Mouse (Mus musculus) neural tube, embryonic 14.5 days (tissue): Measurements from ENCODE around the gene Ccdc162. TPM values are rescaled to one million over a fixed set of nuclear protein-coding genes. Genes with fewer than 3 reads are reported as not detected.

ENCODE experiments used
- ATAC-seq: fragments of 200-750 bp; cut with Nextera tagmentation; 2 replicates; pipeline ENCODE4 v1.8.0; 2017; ENCODE audit warnings: low read depth, mild to moderate bottlenecking, moderate TSS enrichment, moderate library complexity
- H3K27ac ChIP-seq: fragments of 300-500 bp; sonication (generic); 2 replicates; pipeline ENCODE4 v1.5.1; 2014; ENCODE audit warnings: low read depth, mild to moderate bottlenecking, control low read depth, low read length, moderate library complexity, mixed read lengths
- H3K27me3 ChIP-seq: fragments of 300-500 bp; sonication (generic); 2 replicates; pipeline ENCODE4 v1.6.1; 2014; ENCODE audit warnings: low read length; ENCODE audit not compliant: control insufficient read depth, insufficient read depth
- H3K36me3 ChIP-seq: fragments of 300-500 bp; sonication (generic); 2 replicates; pipeline ENCODE4 v1.6.1; 2014; ENCODE audit warnings: low read length, mixed read lengths; ENCODE audit not compliant: control insufficient read depth, insufficient read depth
- H3K4me1 ChIP-seq: fragments of 300-500 bp; sonication (generic); 2 replicates; pipeline ENCODE4 v1.6.1; 2014; ENCODE audit warnings: low read length; ENCODE audit not compliant: control insufficient read depth, insufficient read depth
- H3K4me2 ChIP-seq: fragments of 300-500 bp; sonication (generic); 2 replicates; pipeline ENCODE4 v1.6.1; 2014; ENCODE audit warnings: mild to moderate bottlenecking, low read depth, low read length, control low read depth
- H3K4me3 ChIP-seq: fragments of 300-500 bp; sonication (generic); 2 replicates; pipeline ENCODE4 v1.5.1; 2014; ENCODE audit warnings: low read depth, low read length, control low read depth, mixed read lengths
- H3K9ac ChIP-seq: fragments of 300-500 bp; sonication (generic); replicated peaks from 2 replicates; pipeline ENCODE4 v1.6.1; 2014; ENCODE audit warnings: low read depth, mild to moderate bottlenecking, control low read depth, low read length, mixed read lengths
- H3K9me3 ChIP-seq: fragments of 300-500 bp; sonication (generic); 2 replicates; pipeline ENCODE4 v1.6.1; 2016; ENCODE audit warnings: low read length; ENCODE audit not compliant: control insufficient read depth
- WGBS: fragments of 180-500 bp; shearing (Covaris S2); extraction: QIAGEN DNeasy Blood & Tissue Kit; methylation state at CpG from one replicate; pipeline ENCODE4 v1.1.7; 2014; 5-methylcytosine and 5-hydroxymethylcytosine counted together
- microRNA-seq: library from miRNA; unstranded; fragments of <30 nt; microRNA quantifications from one replicate; pipeline ENCODE4, GENCODE M21; 2016
- polyA plus RNA-seq: library from polyadenylated mRNA; unstranded; fragments of >200 nt; fragmentation: Nextera tagmentation; extraction: Ambion mirVana; gene quantifications from 2 replicates; pipeline ENCODE4 v1.2.1, GENCODE M21; 2014

The Ccdc162 gene
- polyA plus RNA-seq, 1 experiment from 2014 or later = 2.6 TPM

DNA sequence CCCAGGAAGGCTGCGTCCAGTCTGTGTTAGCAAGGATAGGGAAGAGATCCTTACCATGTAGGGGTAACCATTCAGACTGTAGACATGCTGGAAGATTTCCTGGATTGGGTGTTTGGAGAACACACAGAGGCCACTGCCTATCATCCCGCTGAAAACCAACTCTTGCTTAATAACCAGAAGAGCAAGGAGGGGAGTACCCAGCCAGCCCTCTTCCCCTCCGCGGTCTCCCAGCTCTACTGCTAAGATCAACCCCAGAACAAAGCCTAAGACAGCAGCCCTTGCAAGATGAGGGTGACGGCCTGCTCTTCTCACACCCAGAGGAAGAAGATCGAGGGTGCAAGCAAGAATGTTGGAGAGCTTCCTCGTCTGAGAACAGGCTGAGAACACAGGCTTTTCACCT is 227.6 kb downstream of the Ccdc162 start:
- 45% methylated on average over 7 of the region's 7 CpGs for WGBS
- Histone ChIP-seq H3K4me2 (peak overlapping the region; percentile 89), H3K9ac (peak overlapping the region; percentile 64; the same call in 1 of the 2 replicates), H3K36me3 (peaks cover 15% of the 10 kb centered on the region; the same call in 1 of the 2 replicates), H3K27me3 (no peaks in the 10 kb centered on the region), H3K4me3 (peak overlapping the region; percentile 65; the same call in 1 of the 2 replicates), H3K27ac (no peak overlapping the region), H3K4me1 (peaks cover 3% of the 10 kb centered on the region; the same call in 1 of the 2 replicates), H3K9me3 (no peaks in the 10 kb centered on the region)
- ATAC-seq = no peak

Small RNA genes within 50 kb of the gene (microRNA-seq; reads per million reads assigned to microRNA genes)
- gene Mir3473b = not detected

Other genes with a start within 250 kb of the Ccdc162 start
- 19.8 and 31.9 TPM in 2 replicates for gene Mical1, start 240.3 kb downstream of the Ccdc162 start, polyA plus RNA-seq
- 30.6 and 34.3 TPM in 2 replicates for gene Smpd2, start 226.3 kb downstream of the Ccdc162 start, polyA plus RNA-seq
- 1.7 and 3.5 TPM in 2 replicates for gene Ppil6, start 226.2 kb downstream of the Ccdc162 start, polyA plus RNA-seq
- gene Cd164, start 197.2 kb downstream of the Ccdc162 start, polyA plus RNA-seq = 44.6 and 65.9 TPM in 2 replicates
- gene Cep57l1, start 93.2 kb upstream of the Ccdc162 start, polyA plus RNA-seq = 15.7 and 15.8 TPM in 2 replicates
- 30.6 and 39.8 TPM in 2 replicates for gene Sesn1, start 93.3 kb upstream of the Ccdc162 start, polyA plus RNA-seq